Mouse (Mus musculus) activated CD4-positive, CD25-positive, alpha-beta regulatory T cell, adult 4 months (primary cell): ENCODE results near the gene Tgm4. TPM values are rescaled to one million over a fixed set of nuclear protein-coding genes. Genes with fewer than 3 reads are reported as not detected.

Experiments used
- ATAC-seq: one replicate; pipeline ENCODE4 v1.8.0; 2017
- polyA plus RNA-seq, 2 experiments: library from polyadenylated mRNA; unstranded; fragments of 100-300 nt; shearing (Covaris generic); gene quantifications; one replicate each; pipeline ENCODE4 v1.2.1; 2017

The Tgm4 gene
- polyA plus RNA-seq: 1 to 10 TPM in 1 of 2 experiments, not detected in 1; 1.4 TPM

DNA sequence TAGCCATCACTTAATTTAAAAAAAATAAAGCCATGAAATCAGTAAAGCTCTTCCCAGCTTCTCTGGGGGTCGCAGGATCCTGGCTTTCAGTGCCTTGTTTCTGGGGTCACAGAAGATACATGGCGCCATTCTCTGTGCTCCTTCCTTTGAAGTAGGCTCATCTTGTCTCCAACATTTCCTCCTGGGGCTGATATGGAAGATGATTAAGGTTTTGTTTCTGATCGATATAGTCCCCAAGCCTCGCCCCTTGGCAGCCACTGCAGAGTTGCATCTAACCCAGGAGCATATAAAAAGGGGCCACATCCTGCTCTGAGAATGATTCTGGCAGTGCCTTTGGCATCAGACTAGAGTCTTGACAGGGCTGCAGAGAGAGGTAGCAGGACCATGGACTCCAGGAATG lies at the start of gene Tgm4:
Gene Tgm4, plus strand, starts transcription at position 301 of the 400 bp plus-strand sequence.
- no peak for ATAC-seq

DNA sequence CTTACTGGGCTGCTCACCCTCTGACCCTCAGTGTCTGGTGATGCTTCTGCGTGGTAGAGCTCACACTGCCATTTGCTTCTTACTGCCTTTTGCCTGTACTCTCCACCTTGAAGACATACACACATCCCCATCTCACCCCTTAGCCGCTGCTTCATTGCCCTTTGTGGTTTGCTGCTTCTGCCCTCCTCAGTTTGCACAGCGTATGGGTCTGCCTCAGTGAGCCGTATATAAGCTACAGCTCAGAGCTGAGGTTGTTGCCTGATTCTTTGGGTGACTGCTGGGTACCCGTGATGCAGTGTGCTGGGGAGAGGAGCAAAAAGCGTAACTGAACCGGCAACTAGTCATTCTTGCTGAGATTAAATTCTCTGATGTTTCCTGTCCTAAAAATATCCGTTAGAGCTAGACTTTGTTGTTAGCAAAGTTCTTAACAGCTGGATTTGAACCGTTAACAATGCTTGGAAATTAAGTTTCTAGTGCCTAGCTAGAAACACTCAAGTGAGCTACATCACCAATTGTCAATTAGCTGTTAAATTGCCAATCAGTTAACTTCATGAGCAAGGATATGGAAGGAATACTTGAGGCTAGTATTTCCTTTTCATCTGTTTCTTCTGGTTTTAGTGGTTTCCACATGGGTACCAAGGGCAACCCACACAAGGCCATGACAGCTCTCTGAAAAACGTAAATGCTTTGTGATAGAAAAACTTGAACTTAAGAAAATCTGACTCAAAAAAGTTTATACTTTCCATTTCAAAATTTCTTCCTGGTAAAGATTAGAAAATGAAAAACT lies 35.9 kb upstream of the Tgm4 start:
- peak; percentile 53 for ATAC-seq

DNA sequence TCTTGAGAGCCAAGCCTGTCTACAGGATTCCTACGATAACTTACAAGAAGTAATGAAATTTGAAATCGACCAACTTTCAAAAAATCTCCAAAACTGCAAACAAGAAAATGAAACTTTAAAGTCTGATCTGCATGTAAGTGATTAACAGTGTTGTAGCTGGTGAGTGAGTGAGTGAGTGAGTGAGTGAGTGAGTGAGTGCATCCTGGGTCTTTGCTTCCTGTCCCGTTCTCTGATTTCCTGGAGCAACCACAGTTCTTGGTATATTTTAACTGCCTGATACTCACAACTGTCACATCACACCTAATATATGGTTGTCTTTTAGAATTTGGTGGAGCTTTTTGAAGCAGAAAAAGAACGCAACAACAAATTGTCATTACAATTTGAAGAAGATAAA lies 35.3 kb upstream of the Tgm4 start:
- peak; percentile 66 for ATAC-seq

DNA sequence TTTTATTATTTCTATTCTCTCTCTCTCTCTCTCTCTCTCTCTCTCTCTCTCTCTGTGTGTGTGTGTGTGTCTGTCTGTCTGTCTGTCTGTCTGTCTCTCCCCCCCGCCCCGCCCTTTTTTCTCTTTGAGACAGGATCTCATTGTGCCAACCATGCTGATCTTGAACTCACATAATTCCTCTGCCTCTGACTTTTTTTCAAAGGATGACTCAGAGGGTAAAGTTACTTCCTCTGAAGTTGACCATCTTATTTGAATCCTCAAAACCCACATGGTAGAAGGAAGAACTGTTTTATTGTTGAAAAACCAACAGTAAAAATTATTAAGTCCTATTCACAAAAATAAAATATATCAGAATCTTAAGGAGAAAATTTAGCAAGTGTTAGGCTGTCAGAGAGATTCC lies 29.8 kb upstream of the Tgm4 start:
- no peak for ATAC-seq

DNA sequence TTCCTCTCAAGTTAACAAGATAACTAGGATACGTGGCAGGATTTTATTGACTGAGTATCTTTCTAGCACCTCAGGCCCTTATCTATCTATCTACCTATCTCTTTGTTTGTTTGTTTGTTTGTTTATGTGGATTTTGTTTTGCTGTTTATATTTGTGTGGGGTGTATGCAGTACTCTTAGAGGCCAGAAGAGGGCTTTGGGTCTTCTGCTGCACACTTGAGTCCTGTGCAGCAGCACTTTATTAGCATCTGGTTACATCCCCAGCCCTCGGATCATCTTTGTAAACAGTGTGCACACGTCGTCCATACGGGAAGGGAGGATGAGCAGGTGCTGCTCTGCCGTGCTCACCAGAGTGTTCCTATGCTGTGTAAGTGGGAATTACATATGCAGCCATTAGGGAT lies 28.5 kb upstream of the Tgm4 start:
- ATAC-seq: peak; percentile 66

DNA sequence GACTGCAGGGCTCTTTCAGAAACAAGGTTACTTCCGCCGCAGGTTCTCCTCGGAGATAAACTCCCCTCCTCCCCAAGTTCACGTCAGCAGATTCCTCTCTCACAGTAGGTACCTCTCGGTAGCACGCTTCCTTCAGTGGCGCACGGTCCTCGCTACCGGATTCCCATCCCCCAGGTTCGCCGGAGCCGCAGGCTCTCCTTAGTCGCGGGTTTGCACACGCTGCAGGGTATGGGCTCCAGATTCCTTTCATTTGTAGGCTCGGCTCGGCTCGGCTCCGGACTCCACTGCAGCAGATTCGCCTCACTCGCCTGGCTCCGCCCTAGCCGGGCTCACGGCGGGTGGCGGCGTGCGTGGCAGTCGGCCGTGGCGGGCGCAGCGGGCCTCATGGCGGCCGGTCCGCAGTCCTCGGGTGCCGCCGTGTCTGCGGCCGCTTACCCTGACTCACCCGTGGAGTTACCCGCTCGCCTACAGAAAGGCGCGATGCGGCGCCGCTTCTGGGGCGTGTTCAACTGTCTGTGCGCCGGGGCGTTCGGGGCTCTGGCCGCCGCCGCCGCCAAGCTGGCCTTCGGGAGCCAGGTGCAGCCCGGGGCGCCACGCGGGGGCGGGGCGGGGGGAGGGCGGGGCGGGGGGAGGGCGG lies 13.4 kb upstream of the Tgm4 start, which contains the start of gene Tmem42:
Gene Tmem42, plus strand, starts transcription at position 332 of the 637 bp plus-strand sequence.
- peak; percentile 92 for ATAC-seq

DNA sequence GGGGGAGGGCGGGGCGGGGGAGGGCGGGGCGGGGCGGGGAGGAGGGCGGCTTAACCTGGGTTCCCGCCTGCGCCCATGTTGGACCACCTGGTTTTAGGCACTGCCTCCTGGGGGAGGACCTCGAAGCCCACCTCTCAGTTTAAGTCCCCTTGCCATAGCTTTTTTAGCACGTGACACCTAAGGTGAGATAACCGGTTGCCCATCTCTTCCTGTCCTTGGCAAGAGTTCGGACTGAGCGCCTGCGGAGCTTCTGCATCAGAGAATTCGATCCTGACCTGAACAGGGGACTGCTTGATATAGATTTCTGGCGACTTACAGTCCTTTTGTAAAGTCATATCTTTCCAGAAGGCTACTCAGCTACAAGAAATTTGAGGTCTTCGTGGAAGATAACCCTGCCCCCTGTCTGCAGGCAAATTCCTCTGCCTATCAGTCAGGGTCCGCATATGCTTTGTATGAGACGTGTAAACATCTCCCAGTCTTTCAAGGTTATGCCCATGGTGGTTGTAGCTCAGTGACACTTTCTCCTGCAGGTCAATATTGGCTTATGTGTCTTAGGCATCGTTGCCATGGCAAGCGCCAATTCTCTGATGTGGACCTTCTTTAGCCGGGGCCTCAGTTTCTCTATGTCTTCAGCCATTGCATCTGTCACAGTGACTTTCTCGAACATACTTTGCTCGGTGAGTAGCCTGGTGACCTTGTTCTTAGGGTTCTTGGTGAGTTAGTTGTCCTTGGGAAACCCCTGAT lies 12.7 kb upstream of the Tgm4 start:
- ATAC-seq: no peak

DNA sequence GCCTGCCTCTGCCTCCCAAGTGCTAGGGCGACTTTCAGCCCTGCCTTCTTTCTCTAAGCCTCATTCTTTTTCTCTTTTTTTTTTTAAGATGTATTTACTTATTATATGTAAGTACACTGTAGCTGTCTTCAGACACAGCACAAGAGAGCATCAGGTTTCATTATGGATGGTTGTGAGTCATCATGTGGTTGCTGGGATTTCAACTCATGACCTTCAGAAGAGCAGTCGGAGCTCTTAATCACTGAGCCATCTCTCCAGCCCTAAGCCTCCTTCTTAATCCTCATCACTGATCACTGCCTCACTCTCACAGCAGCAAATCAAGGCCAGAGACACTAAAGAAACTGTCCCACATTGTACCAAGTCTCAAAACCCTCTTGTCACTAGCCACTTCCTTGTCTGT lies 10.3 kb upstream of the Tgm4 start:
- no peak for ATAC-seq

DNA sequence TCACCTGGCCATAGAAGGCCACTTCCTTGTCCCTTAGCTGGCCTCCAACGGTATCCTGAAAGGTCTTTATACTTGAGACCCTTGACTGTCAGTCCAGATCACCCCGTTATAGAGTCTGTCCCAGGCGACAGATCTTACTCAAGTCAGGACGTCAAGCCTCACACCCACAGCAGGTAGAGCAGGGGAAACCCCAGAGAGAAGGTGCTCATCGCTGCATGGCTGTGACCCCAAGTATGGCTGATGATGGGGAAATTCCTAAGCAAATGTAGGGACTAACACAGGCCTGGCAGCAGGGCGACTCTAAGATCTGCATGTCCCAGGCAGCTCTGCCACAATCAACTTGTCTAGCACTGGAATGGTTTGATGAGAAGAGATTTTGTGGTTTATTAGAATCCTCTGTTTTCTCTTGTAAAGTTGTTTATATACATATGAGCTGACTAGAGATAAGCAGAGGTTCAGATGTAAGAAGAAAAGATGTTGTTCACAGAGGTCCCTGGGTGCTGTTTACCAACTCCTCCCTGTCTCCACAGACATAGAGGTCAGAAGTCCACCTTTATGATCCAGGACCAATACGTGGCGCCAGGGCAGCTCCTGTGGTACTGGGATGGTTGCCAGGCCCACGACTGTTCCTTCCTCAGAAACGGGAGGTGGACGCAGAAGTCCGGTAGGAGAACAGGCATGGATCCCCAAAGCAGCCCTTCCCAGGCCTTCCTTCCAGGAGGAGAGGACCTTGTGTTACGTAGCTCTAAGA lies 2.9 kb upstream of the Tgm4 start:
- ATAC-seq: peak; percentile 65

DNA sequence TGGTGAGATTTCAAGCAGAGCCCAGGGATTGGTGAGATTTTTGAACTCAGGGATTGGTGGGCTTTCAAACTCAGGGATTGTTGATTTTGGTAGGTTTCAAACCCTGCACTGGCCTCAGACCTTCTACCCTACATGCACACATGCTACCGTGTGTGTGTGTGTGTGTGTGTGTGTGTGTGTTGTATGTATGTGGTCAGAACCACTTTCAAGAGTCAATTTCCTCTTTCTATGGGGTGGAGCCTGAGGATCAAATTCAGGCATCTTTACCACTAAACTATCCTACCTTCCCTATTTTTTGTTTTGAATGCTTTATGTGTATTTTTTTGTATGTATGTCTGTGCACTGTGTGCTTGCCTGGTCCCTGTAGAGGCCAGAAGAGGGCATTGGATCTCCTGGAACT lies 13.1 kb downstream of the Tgm4 start:
- ATAC-seq: no peak

DNA sequence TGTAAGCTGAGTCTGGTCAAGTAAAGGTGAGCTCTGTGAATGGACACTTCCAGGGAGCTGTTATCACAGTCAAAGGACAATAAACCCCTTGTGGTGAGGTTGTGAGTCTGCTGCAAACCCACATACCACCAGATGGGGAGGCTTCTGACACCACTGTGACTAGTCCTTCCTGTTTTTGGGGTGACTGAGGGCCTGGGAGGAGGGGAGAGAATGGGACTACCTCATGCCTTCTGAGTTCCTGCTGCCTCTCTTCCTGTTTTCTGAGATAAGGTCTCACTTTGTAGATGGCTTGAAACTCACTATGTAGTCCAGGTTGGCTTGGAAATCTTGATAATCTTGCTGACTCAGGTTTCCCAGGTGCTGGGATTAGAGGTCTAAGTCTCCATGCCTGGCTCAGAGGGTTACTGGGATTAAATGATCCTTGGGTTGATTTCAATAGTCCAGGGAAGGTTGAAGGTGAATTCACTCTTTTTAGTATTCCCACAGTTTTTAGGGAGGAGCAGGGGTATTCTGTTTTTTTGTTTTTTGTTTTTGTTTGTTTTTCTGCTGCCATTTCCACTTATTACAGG lies 24.3 kb downstream of the Tgm4 start:
- peak; percentile 94 for ATAC-seq

DNA sequence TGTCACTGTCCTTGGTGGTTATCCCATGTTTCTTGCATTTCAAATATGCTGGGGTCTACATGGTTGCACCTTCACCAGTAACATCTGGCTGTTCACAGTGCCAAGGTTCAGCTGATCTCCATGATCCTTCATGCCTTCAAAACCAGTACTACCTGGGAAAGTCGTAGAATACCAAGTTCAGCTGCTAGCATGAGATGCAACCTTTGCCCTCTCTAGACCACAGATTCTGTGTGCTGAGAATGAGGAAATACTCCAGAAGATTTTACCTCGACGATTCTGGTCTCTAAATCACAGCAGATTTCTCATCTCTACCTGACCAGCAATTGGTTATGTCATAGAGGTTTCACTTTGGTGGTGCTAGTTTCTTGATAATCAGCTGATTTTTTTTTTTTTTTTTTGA lies 25.6 kb downstream of the Tgm4 start:
- no peak for ATAC-seq

DNA sequence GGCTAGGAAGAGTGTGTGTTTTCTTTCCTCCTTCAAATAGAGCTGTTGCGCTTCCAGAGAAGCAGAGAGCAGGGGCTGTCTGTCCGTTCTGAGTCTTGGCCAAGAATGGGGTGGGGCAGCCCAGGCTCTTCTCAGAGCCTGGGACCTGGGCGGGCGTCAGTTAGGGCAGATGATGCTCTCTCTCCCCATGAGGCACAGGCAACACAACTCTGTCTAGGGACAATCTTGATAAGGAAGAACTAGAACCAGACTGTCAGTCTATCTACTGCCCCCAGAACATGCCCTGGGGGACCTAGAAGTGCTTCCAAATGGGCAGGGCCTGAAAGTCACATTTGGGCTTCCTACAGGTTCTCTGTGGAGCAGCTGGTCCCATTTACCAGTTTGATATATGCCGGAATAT lies 44.6 kb downstream of the Tgm4 start:
- ATAC-seq: no peak

DNA sequence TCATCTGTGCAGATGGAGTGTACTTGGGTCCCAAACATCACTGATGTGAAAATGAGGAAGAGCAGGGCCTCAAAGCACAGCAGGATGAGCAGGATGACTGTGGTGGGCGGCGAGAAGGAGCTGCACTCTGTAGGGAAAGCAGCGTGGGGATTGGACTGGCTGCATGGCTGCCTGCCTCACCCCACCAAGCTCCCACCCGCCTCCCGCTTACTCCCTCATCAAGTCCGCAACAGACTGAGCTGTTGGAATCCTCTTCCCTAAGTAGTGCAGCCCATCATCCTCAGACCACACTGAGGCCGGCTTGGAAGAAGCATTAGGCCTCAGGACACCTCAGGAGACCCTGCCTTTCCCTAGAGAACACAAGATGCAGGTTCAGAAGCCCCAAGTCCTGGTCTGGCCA lies 45.8 kb downstream of the Tgm4 start:
- ATAC-seq: no peak

DNA sequence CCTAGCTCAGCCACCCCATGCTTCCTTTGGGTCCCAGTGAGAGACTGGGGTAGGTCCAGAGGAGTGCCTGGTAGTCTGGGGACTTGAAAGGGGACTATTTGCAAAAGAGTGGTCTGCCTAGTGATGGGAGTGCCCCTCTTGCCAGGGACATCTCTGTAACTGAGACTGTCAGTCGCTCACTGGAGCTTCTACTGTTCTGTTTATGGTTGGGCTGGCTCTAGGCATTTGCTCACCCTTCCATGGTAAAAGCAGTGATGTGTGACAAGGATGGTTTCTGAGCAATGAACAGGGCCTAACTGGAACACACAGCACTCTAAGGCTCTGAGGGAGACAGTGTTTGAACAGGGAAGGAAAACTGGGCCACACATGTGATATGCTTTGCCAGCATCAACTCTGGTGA lies 46.3 kb downstream of the Tgm4 start:
- ATAC-seq: no peak

DNA sequence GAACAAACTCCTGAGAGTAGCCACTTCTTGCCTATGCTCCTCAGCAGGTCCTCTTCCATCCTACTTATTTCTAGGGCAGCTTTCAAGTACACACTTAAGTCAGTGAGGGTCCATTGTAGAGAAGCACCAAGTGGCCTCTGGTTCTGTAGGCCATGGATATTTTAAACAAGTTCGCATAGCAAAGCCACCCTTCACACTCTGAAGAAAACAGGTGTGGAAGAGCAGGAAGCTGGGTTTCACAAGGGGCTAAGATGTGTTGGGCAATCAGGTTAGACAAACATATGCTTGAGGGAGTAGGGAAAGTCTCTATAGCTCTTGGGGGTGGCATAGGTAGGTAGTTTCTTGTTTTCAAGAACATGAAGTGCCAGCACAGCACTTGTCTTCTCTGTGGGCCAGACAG lies 50.8 kb downstream of the Tgm4 start:
- ATAC-seq: no peak

DNA sequence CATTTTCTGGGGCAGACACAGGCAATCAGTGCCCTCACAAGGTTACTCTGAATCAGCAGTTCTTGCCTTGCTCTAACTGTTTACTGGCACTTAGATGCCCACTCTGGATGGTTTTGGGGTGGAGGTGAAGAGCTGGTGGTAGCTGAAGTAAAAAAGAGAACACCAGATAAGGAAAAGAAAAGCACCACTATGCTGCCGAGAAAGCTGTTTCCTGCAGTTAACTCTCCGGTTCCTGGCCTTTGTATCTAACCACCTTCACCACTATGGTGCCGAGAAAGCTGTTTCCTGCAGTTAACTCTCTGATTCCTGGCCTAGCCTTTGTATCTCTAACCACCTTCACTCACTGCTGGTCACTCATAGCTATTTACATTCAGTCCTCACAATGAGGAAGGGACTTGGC lies 53.0 kb downstream of the Tgm4 start:
- ATAC-seq: no peak

DNA sequence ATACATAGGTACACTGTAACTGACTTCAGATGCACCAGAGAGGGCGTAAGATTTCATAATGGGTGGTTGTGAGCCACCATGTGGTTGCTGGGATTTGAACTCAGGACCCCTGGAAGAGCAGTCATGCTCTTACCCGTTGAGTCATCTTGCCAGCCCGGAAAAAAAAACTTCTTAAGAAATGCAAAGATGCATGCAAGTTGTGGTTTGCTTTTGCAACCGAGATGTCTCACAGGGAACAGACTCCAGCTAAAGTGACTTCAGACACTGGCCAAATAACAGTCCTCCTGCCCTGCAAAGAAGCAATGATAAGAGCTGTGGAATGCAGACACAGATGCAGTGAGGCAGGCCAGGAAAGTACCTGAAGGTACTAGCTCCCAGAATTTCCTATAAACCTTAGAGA lies 56.3 kb downstream of the Tgm4 start:
- no peak for ATAC-seq

DNA sequence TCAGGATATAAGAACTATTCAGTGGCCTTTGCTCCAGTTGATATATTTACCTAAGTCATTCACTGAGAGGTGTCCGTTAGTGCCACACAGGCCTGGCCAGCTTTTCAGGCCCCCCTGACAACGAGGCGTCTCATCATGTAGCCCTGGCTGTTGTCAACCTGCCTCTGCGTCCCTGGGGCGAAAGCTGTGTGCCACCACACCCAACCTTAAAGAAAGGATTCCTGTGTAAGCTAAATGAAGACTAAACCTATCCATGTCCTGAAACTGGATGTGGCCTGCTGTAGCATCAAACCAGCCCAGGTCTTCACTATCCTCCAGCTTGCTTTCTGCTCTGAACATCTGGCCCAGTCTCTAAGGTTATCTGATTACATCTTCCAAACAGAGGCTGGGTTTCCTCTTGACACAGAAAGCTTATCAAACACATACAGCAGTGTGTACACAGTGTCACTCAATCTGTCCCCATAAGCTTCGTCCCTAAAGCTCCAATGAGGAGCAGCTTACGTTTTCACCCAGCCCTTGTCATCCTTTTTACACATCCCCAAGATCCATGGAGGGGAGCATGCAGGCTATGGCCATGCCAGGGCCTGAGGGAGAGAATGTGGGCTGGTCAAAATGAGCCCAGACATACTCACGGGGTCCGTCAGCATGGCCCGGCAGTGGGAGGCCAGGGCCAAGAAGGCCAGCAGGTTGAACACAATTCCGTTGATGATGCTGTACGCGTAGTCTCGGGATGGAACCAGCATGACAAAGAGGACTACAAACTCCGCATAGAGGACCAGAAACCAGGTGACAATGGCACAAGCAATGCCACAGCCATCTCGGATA lies 65.3 kb downstream of the Tgm4 start:
- no peak for ATAC-seq

DNA sequence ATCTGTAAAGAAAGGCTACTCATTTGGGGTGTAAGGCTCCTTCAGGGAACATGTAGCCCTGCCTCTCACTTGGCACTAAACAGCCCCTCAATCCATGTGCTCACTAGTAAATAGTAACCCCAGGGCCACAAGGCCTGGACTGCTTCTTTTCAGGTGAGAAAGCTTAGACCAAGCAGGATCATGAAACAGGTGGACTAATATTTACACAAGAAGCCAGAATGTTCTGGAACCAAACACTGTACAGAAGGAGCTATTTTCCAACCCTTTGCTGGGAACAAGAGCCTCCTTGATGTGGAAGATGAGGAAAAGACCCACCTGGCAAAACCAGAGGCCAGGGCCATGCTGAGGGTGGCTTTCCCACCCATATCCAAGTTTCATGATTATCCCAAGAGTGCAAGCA lies 68.9 kb downstream of the Tgm4 start:
- ATAC-seq: no peak

DNA sequence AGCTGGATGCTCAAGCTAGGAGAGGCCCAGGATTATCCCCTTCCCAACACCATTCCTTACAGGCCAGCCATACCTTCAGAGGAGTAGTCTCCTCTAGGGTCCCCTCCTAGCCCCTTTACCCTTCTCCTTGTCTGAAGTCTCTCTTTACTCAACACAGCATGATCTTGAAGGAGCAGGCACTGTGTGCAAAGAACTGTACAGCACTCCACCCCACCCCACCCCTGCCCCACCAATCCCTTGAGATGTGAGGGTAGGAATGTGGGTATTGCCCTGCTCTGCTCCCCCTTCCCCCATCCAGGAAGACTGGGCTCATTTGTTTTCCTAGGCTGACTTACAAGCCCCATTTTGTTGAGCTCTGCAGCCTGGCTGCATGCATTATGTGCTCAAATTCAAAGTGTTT lies 69.8 kb downstream of the Tgm4 start:
- ATAC-seq: no peak

DNA sequence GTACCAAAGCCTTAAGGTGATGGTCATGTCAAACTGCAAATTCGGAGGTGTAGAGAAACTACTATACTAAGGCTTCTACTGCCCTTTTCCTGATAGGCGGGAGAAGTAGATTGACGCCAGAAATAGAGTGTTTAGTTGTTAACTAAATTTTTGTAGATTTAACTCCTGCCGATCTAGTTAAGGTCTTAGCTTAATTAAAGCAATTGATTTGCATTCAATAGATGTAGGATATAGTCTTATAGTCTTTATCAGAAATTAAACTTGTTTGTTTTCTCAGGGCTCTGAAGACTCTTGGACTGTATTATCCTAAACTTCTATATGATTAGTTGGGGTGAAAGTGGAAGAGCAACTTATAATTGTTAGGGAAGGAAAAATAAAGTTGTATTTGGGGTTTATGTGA lies 72.7 kb downstream of the Tgm4 start:
- ATAC-seq: peak; percentile 99
